Mouse (Mus musculus): ENCODE results near the gene Cd38. TPM values are rescaled to one million over a fixed set of nuclear protein-coding genes. Genes with fewer than 3 reads are reported as not detected.

Gene Cd38
- polyA plus RNA-seq, 1 experiment from 2014 or later, result 5.5 TPM

DNA sequence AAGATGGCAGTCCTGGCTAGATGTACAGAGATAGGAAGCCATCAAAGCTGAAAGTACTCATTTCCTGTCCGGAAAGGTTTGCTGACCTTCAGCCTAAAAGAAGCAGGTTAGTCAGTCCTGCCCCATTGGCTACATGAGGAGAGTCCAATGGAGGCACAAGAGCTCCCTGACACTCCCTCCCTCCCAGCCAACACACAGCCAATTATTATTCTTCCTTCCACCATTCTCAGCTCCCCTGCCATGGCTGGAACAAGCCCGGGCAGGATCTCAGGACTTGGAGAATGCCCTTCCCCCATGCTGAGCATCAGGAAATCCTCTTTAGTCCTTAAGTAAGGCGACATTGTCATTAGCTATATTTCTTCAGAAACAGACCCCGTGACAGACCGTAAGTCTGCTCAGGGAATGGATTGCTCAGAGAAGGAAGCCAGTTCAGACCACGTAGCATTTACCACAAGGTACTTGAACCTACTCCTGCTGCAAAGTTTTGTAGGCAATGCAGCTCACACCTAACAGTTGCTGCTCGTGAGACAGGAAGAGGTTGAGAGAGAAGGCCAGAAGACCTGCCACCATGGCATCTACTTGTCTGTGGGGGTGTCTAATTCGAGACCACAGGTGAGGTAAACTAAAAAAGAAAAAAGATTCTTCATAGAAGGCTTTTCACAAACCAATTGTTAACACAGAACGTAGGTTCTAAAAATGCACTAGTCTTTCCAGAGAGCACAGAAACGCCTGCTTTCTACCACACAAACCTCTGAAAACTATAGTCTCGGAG is 15.1 kb upstream of the Cd38 start:
- no peaks in the 10 kb centered on the region for H3K4me1 ChIP-seq (ENCODE audit: control insufficient read depth, insufficient read depth, low read length)
- H3K9ac ChIP-seq (ENCODE audit: low read length), result no peak overlapping the region
- no peak overlapping the region for H3K4me3 ChIP-seq (ENCODE audit: low read depth, low read length)
- 80% methylated on average over 11 of the region's 11 CpGs for WGBS
- H3K36me3 ChIP-seq (ENCODE audit: control insufficient read depth, insufficient read depth, low read length), result no peaks in the 10 kb centered on the region
- ATAC-seq (ENCODE audit: low FRiP score) (no peak), DNase-seq (ENCODE audit: low spot score, missing footprints) (no peak)
- no peaks in the 10 kb centered on the region for H3K9me3 ChIP-seq (ENCODE audit: control insufficient read depth, low read length)
- no peak overlapping the region for H3K4me2 ChIP-seq
- H3K27me3 ChIP-seq (ENCODE audit: control insufficient read depth, insufficient read depth, low read length), result no peaks in the 10 kb centered on the region
- H3K27ac ChIP-seq (ENCODE audit: low read depth, low read length), result no peak overlapping the region

DNA sequence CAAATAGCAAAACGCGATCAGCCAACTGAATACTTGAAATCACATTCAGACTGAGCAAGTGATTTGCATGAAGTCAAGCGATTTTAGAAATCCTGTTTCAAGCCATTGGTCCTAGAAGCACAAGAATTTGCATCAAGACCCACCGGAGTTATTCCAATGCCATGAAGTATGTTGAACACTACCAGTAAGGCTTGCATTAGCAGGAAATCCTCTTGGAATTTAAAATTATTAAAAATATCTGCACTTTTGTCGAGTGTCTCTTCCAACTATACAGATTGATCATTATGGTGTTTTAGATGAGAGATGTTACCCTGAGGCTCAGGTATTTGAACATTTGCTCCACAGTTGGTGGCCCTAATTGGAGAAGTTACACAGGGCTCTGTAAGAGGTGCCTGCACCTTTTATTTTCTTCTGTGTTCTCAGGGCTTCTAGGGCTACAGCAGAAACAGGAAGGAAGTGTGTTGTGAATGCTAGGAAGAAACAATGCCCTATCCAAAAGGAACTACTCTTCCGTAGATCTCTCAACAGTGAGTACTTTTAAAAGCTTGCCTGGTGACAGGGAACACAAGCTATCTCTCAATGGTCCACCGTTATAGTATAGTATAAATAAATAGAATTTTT is 14.4 kb upstream of the Cd38 start:
- Histone ChIP-seq H3K27ac (ENCODE audit: low read depth, low read length) (no peak overlapping the region), H3K36me3 (ENCODE audit: control insufficient read depth, insufficient read depth, low read length) (no peaks in the 10 kb centered on the region), H3K4me3 (ENCODE audit: low read depth, low read length) (no peak overlapping the region), H3K4me2 (no peak overlapping the region), H3K9ac (ENCODE audit: low read length) (no peak overlapping the region), H3K9me3 (ENCODE audit: control insufficient read depth, low read length) (no peaks in the 10 kb centered on the region), H3K4me1 (ENCODE audit: control insufficient read depth, insufficient read depth, low read length) (no peaks in the 10 kb centered on the region), H3K27me3 (ENCODE audit: control insufficient read depth, insufficient read depth, low read length) (no peaks in the 10 kb centered on the region)
- no peak for ATAC-seq (ENCODE audit: low FRiP score)
- no peak for DNase-seq (ENCODE audit: low spot score, missing footprints)
- 89% methylated on average over 7 of the region's 7 CpGs for WGBS

DNA sequence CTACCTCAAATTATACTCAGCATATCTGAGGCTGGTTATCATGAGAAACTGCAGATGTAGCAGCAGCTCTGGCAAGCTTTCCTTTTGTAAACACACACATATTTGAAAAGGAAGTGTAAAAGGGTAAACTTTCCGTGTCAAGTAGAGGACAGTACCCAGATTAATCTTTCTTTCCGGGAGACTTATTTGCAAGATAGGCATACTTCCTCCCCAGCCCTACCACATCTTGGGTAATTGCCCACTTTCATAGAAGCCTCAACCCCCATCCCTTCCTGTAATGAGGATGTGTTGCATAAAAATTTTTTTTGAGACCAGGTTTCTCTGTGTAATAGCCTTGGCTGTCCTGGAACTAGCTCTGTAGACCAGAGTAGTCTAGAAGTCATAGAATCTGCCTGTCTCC is 12.6 kb upstream of the Cd38 start:
- no peak for DNase-seq (ENCODE audit: low spot score, missing footprints)
- 86% methylated on average over 2 of the region's 2 CpGs for WGBS
- no peak overlapping the region for H3K27ac ChIP-seq (ENCODE audit: low read depth, low read length)
- no peak for ATAC-seq (ENCODE audit: low FRiP score)
- no peaks in the 10 kb centered on the region for H3K9me3 ChIP-seq (ENCODE audit: control insufficient read depth, low read length)
- no peak overlapping the region for H3K4me2 ChIP-seq
- no peaks in the 10 kb centered on the region for H3K36me3 ChIP-seq (ENCODE audit: control insufficient read depth, insufficient read depth, low read length)
- H3K4me3 ChIP-seq (ENCODE audit: low read depth, low read length), result no peak overlapping the region
- no peak overlapping the region for H3K9ac ChIP-seq (ENCODE audit: low read length)
- no peaks in the 10 kb centered on the region for H3K4me1 ChIP-seq (ENCODE audit: control insufficient read depth, insufficient read depth, low read length)
- no peaks in the 10 kb centered on the region for H3K27me3 ChIP-seq (ENCODE audit: control insufficient read depth, insufficient read depth, low read length)

DNA sequence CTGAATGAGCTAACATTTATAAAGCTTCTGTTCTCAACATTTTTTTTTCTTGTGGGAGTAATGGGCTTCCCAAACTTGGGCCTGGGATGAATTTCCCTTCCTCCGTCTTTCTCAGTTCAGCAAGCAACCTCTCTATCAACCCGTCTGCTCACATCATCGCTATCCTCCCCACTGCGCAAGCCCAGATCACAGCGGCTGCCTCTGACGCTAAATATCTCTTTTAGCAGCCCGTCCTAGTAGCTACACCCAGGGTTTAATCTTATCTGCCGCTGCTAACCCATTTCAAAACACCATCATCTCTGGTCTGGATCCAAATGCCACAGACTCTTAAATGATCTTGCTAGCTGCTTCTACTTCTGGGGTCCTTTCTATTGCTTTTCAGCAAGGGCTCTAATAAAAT is 8.7 kb upstream of the Cd38 start:
- no peaks in the 10 kb centered on the region for H3K36me3 ChIP-seq (ENCODE audit: control insufficient read depth, insufficient read depth, low read length)
- no peaks in the 10 kb centered on the region for H3K4me1 ChIP-seq (ENCODE audit: control insufficient read depth, insufficient read depth, low read length)
- no peak for DNase-seq (ENCODE audit: low spot score, missing footprints)
- no peak overlapping the region for H3K4me3 ChIP-seq (ENCODE audit: low read depth, low read length)
- ATAC-seq (ENCODE audit: low FRiP score), result no peak
- no peaks in the 10 kb centered on the region for H3K9me3 ChIP-seq (ENCODE audit: control insufficient read depth, low read length)
- H3K27me3 ChIP-seq (ENCODE audit: control insufficient read depth, insufficient read depth, low read length), result no peaks in the 10 kb centered on the region
- 93% methylated on average over 8 of the region's 8 CpGs for WGBS
- no peak overlapping the region for H3K9ac ChIP-seq (ENCODE audit: low read length)
- no peak overlapping the region for H3K27ac ChIP-seq (ENCODE audit: low read depth, low read length)
- no peak overlapping the region for H3K4me2 ChIP-seq

DNA sequence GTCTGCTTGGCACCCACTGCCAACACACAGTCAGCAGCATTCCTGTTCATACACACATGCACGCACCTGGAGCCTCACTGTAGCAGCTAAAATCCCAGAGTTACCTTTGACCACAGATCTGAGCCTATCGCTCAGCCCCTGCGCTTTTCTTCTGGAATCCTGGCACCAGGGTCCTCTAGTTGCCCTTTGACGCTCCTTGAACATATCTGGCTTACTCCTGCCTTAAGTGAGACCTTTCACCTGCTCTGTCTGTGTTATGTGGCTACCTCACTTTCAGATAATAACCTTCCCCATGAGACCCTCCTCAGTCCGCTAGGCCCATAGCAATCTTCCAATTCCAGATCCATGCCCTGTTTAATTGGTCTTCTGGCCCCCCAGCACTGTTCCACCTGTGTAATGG is 8.3 kb upstream of the Cd38 start:
- 94% methylated on average over 5 of the region's 5 CpGs for WGBS
- no peak overlapping the region for H3K27ac ChIP-seq (ENCODE audit: low read depth, low read length)
- no peaks in the 10 kb centered on the region for H3K4me1 ChIP-seq (ENCODE audit: control insufficient read depth, insufficient read depth, low read length)

DNA sequence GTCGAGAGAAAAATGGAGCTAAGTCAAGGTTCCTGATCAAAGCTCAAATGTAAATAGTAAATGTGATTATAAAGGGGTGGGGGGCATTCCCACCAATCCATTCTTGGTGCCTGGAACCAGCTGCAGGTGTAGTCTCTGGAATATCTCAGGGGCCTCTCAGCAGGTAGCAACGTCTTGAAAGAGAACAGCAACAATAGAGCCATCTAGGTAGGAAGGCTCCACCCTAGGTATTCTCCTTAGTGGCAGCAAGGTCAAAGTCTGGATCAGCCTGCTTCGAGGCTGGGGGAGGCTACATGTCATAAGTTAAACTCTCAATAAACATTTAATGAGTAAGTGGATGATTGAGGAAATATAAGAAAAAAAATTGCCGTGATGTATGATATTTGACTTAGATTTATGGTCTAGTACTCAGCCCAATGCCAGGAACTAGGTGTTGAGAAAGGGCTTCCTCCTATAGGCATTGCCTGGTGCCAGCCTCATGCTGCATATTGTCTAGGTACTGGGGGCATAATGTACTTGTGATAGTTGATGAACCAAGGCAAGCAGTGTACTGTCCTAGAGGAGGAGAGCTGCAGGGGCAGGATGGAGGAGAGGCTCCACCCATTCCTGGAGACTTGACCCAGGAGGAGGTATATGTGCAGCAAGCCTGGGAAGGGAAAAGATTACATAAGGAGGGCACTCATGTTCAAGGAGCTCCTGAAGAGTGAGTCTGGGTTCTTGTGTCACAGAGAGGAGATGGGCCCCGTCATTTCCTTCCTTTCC is 7.5 kb upstream of the Cd38 start:
- Histone ChIP-seq H3K9me3 (ENCODE audit: control insufficient read depth, low read length) (no peaks in the 10 kb centered on the region), H3K9ac (ENCODE audit: low read length) (no peak overlapping the region), H3K36me3 (ENCODE audit: control insufficient read depth, insufficient read depth, low read length) (no peaks in the 10 kb centered on the region), H3K4me1 (ENCODE audit: control insufficient read depth, insufficient read depth, low read length) (no peaks in the 10 kb centered on the region), H3K4me3 (ENCODE audit: low read depth, low read length) (no peak overlapping the region), H3K27ac (ENCODE audit: low read depth, low read length) (no peak overlapping the region), H3K27me3 (ENCODE audit: control insufficient read depth, insufficient read depth, low read length) (no peaks in the 10 kb centered on the region), H3K4me2 (no peak overlapping the region)
- DNase-seq (ENCODE audit: low spot score, missing footprints) (no peak), ATAC-seq (ENCODE audit: low FRiP score) (no peak)
- WGBS, result 72% methylated on average over 5 of the region's 5 CpGs

More for the DNA sequence above, 8.3 kb upstream of the Cd38 start:
- Histone ChIP-seq H3K4me3 (ENCODE audit: low read depth, low read length) (no peak overlapping the region), H3K9ac (ENCODE audit: low read length) (no peak overlapping the region), H3K4me2 (no peak overlapping the region), H3K27me3 (ENCODE audit: control insufficient read depth, insufficient read depth, low read length) (no peaks in the 10 kb centered on the region), H3K36me3 (ENCODE audit: control insufficient read depth, insufficient read depth, low read length) (no peaks in the 10 kb centered on the region), H3K9me3 (ENCODE audit: control insufficient read depth, low read length) (no peaks in the 10 kb centered on the region)
- ATAC-seq (ENCODE audit: low FRiP score) (no peak), DNase-seq (ENCODE audit: low spot score, missing footprints) (no peak)

DNA sequence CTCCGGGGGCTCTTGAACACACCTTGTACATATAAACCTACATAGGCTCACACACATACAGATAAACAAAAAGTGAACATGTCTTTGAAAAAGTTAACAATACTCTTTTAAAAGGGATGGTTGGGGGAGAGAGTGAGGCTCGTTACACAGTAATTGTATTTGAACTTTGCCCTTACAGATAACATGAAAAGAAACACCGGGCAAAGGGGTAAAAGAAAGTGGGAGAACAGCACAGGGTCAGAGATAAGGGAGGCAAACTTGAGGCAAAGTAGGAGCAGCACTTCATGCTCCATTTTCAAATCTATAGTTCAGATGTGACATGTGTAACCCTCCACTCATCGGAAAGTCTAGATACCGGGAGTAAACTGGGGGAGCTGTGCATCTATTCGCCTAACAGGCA is 4.7 kb upstream of the Cd38 start:
- no peaks in the 10 kb centered on the region for H3K27me3 ChIP-seq (ENCODE audit: control insufficient read depth, insufficient read depth, low read length)
- no peaks in the 10 kb centered on the region for H3K9me3 ChIP-seq (ENCODE audit: control insufficient read depth, low read length)
- no peak for ATAC-seq (ENCODE audit: low FRiP score)
- no peak overlapping the region for H3K9ac ChIP-seq (ENCODE audit: low read length)
- 92% methylated on average over 6 of the region's 6 CpGs for WGBS
- no peak overlapping the region for H3K4me2 ChIP-seq
- no peak overlapping the region for H3K27ac ChIP-seq (ENCODE audit: low read depth, low read length)
- no peak overlapping the region for H3K4me3 ChIP-seq (ENCODE audit: low read depth, low read length)
- no peak for DNase-seq (ENCODE audit: low spot score, missing footprints)
- 0 out of 2 replicates have a peak, but pooled peaks cover under 1% of the 10 kb centered on the region for H3K4me1 ChIP-seq (ENCODE audit: control insufficient read depth, insufficient read depth, low read length)
- no peaks in the 10 kb centered on the region for H3K36me3 ChIP-seq (ENCODE audit: control insufficient read depth, insufficient read depth, low read length)

DNA sequence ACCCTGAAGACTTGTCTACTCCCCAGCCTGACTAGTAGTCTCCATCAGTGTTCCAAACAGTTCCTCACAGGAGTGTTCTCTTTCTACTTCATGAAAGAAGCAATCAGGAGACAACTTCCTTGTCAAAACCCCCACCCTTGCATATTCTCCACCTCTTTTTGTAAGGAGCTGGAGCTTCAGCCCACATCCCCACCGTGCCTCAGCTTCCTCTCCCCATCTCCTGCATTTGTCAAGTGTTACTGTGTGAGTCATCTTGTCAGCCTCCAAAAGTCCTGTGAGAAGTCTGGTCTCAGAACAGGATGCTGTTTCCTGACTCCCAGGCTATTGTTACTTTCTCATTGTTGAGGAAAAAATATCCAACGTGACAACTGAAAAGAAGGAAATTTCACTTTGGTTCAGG is 3.0 kb upstream of the Cd38 start:
- H3K27ac ChIP-seq (ENCODE audit: low read depth, low read length), result no peak overlapping the region
- ATAC-seq (ENCODE audit: low FRiP score) (no peak), DNase-seq (ENCODE audit: low spot score, missing footprints) (no peak)
- H3K9ac ChIP-seq (ENCODE audit: low read length), result no peak overlapping the region
- 69% methylated on average over 2 of the region's 2 CpGs for whole genome bisulfite sequencing
- no peaks in the 10 kb centered on the region for H3K9me3 ChIP-seq (ENCODE audit: control insufficient read depth, low read length)
- H3K4me3 ChIP-seq (ENCODE audit: low read depth, low read length), result no peak overlapping the region
- peaks cover 9% of the 10 kb centered on the region; the same call in 1 of the 2 replicates for H3K4me1 ChIP-seq (ENCODE audit: control insufficient read depth, insufficient read depth, low read length)
- H3K36me3 ChIP-seq (ENCODE audit: control insufficient read depth, insufficient read depth, low read length), result no peaks in the 10 kb centered on the region
- H3K27me3 ChIP-seq (ENCODE audit: control insufficient read depth, insufficient read depth, low read length), result no peaks in the 10 kb centered on the region
- H3K4me2 ChIP-seq, result no peak overlapping the region
